Mouse (Mus musculus) lung, postnatal 0 days (tissue): Measurements from ENCODE around the gene Diaph3.

Experiments
- CTCF ChIP-seq: IDR thresholded peaks from 2 replicates; pipeline ENCODE4 v1.5.1; 2016; ENCODE audit warnings: antibody characterized with exemption, mild to moderate bottlenecking
- EP300 ChIP-seq: IDR thresholded peaks from 2 replicates; pipeline ENCODE4 v1.6.1; 2016; ENCODE audit warnings: antibody characterized with exemption, mild to moderate bottlenecking, control low read depth

DNA sequence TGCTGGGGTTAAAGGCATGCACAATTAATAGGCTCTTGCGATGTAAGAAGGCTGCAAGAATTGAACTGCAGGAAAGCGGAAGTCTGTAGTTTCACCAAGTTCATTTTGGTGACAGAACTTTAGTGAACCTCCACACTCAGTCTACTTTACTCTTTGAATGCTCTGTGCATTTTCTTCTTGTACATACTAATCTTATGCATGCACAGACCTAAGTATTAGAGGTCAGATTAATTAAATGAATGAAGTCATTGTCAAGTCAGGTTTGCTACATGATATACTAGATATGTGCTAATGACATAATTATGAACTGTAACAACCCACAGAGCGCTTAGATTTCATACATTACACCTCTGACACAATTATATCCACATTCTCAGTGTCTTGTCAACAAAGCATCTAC lies 462.0 kb downstream of the Diaph3 start:
- TF ChIP-seq CTCF (no peak), EP300 (no peak)
